Mouse (Mus musculus) cerebellum, adult 2 months (tissue): ENCODE results near the gene Tmem132c. TPM values are rescaled to one million over a fixed set of nuclear protein-coding genes. Genes with fewer than 3 reads are reported as not detected.

Experiments used
- DNase-seq, 2 experiments: peaks; one replicate each; pipeline ENCODE4 v3.0.0; 2021
- H3K27ac ChIP-seq: fragments of 200-500 bp; 2 replicates; pipeline ENCODE4 v1.5.1; 2012; ENCODE audit warnings: low read length, control low read depth, inconsistent platforms; ENCODE audit not compliant: insufficient read depth
- H3K27me3 ChIP-seq: fragments of 200-500 bp; 2 replicates; pipeline ENCODE4 v1.6.1; 2012; ENCODE audit warnings: inconsistent platforms, mild to moderate bottlenecking, low read length, moderate library complexity; ENCODE audit not compliant: control insufficient read depth, insufficient read depth
- H3K4me1 ChIP-seq: fragments of 200-500 bp; 2 replicates; pipeline ENCODE4 v1.6.1; 2011; ENCODE audit warnings: low read length; ENCODE audit not compliant: control insufficient read depth, insufficient read depth
- H3K4me3 ChIP-seq: fragments of 200-500 bp; replicated peaks from 2 replicates; pipeline ENCODE3; 2011; ENCODE audit warnings: mild to moderate bottlenecking, low read depth, low read length, control low read depth; ENCODE audit not compliant: insufficient read depth
- CTCF ChIP-seq: fragments of 200-500 bp; IDR thresholded peaks from 2 replicates; pipeline ENCODE4 v1.5.1; 2011; ENCODE audit warnings: low read depth, mild to moderate bottlenecking, control low read depth, low read length, moderate library complexity, borderline replicate concordance; ENCODE audit not compliant: insufficient read depth
- POLR2A ChIP-seq: fragments of 200-500 bp; IDR thresholded peaks from 2 replicates; pipeline ENCODE4 v1.6.1; 2011; ENCODE audit warnings: low read length, control low read depth, borderline replicate concordance; ENCODE audit not compliant: insufficient read depth
- WGBS: fragments of 180-500 bp; shearing (Covaris S2); methylation state at CpG from one replicate; pipeline ENCODE4 v1.1.7; 2018; 5-methylcytosine and 5-hydroxymethylcytosine counted together
- polyA plus RNA-seq: library from polyadenylated mRNA; depleted of rRNA; stranded (reverse); fragments of >200 nt; gene quantifications from 2 replicates; pipeline ENCODE4 v1.2.3, GENCODE M21; 2012

Gene Tmem132c
- polyA plus RNA-seq, 1 experiment: 14.0 TPM

DNA sequence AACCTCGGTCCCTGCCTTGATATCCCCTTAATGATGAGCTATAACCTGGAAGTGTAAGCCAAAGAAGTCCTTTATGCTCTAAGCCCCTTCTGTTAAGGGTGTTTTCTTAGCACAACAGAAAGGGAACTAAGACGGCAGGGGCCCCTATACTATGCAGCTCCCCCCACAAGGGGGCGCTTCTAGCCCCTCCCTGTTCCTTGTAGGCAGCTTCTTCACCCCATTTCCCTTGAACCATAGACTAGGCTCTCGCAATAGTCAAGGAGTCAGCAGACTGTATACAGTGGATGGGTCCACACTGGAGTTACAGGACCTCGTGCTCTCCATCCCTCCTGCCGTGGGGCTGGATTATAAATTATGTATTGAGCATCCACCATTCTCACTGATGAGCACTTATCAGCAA is 264.1 kb downstream of the Tmem132c start:
- Histone ChIP-seq H3K27ac (no peak overlapping the region), H3K27me3 (no peaks in the 10 kb centered on the region), H3K4me1 (no peaks in the 10 kb centered on the region; the same call in 1 of the 2 replicates), H3K4me3 (no peak overlapping the region)
- whole genome bisulfite sequencing: 76% methylated on average over 6 of the region's 6 CpGs
- TF ChIP-seq CTCF: peak; percentile 22; the same call in 1 of the 2 replicates
- TF ChIP-seq POLR2A: no peak
- DNase-seq: no peak

DNA sequence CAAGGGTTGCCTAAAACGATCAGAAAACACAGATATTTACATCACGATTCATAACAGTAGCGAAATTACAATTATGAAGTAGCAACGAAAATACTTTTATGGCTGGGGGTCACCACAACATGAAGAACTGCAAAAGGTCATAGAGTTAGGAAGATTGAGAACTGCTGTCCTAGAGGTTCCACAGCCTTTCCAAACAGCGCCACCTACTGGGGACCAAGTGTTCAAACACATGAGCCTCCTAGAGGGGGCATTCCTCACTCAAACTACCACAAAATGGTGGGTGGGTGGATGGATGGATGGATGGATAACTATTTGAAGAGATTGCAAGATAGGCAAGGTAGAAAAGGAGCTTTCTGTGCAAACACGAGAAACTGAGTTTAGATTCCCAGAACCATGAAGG is 270.0 kb downstream of the Tmem132c start:
- Histone ChIP-seq H3K4me3 (no peak overlapping the region), H3K27ac (no peak overlapping the region), H3K27me3 (no peaks in the 10 kb centered on the region), H3K4me1 (peaks cover 8% of the 10 kb centered on the region)
- WGBS: 89% methylated on average over 6 of the region's 6 CpGs
- TF ChIP-seq CTCF (peak; percentile 48; the same call in 1 of the 2 replicates), POLR2A (no peak)
- DNase-seq: no peak

DNA sequence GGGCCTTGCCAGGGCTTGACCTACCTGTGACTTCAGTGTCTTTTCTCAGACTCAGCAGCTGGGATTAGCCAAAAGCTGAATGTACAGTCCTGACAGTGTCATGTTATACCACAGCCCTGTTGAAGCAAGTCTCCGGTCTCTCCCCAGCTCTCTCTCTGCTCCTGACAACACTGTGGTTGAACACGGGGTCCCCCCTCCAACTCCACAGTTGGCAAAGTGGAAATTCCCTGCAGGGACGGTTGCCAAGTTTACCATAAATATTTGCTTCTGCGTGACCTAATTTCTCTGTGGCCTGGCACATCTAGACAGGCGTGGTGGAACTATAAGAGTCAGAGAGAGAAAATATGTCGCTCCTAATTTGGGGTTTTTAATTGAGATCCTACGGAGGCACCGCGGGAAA is 274.4 kb downstream of the Tmem132c start:
- H3K27ac ChIP-seq: no peak overlapping the region
- peaks cover 10% of the 10 kb centered on the region for H3K4me1 ChIP-seq
- no peaks in the 10 kb centered on the region for H3K27me3 ChIP-seq
- 13% methylated on average over 9 of the region's 9 CpGs for WGBS
- H3K4me3 ChIP-seq: no peak overlapping the region
- TF ChIP-seq CTCF (no peak), POLR2A (no peak)
- peak; percentile 72 to 77 for DNase-seq

DNA sequence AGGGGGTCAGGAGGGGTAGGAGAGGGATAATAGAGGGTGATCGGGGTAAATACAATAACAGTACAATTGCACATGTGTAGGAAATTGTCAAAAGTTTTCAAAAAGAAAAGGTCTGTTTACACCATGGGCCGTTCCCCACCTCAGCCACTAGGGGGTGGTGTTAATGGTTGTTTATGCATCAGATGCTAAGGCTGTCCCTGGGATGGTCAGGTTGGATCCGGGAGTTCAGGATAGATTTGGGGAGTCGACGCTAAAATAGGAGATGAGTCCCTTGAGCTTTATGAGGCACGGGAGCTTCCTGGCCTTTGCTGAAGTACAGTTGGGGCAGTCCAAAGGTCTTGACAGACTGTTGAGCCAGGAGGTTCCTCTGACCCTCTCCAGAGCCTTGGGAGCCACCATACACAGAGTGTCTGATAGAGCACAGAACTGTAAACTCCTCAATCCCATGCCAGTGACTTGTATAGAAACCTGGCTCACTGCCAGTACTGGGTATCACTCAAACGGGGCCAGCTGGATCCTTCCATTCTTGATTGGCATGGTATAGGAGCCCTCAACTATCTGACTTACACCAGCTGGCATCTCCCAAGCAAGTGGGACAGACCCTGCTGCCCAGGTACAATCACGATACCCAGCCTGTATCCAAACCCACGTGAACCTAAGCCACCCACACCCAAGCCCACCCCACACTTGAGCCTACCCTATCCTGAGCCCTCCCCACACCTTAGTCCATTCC is 281.3 kb downstream of the Tmem132c start:
- DNase-seq: peak; percentile 51 to 68
- TF ChIP-seq POLR2A (no peak), CTCF (peak; percentile 80)
- H3K4me3 ChIP-seq: no peak overlapping the region
- no peaks in the 10 kb centered on the region for H3K27me3 ChIP-seq
- WGBS: 28% methylated on average over 9 of the region's 9 CpGs
- H3K4me1 ChIP-seq: peaks cover 8% of the 10 kb centered on the region; the same call in 1 of the 2 replicates
- H3K27ac ChIP-seq: no peak overlapping the region

DNA sequence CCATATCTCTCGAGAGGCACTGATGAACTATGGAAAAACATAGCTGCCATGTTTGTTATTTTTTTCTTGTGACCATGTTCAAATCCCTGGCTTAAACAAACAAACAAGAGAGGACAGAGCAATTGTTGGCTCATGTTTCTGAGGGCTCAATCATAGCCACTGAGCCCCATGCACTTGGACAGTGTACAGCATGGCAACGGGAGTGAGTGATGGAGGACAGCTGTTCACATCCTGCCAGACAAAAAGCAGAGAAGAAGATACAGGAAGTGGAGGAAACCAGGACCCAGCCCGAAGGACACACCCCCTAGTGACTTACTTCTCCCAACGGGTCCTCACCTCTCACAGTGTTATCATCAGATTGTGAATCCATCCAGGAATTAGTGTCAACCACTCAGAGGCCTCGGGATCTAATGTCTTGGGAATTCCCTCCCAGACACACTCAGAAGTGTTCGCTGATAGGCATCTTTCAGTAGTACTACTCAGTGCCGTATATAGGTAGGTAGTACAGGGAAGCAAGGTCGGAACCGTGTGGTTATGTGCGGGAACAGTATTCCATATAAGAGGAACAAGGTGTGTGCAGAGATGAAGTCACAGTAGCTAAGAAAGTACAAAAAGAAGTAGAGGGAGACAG is 285.9 kb downstream of the Tmem132c start:
- H3K27me3 ChIP-seq: no peaks in the 10 kb centered on the region
- WGBS: 83% methylated on average over 10 of the region's 10 CpGs
- TF ChIP-seq CTCF (no peak), POLR2A (no peak)

DNA sequence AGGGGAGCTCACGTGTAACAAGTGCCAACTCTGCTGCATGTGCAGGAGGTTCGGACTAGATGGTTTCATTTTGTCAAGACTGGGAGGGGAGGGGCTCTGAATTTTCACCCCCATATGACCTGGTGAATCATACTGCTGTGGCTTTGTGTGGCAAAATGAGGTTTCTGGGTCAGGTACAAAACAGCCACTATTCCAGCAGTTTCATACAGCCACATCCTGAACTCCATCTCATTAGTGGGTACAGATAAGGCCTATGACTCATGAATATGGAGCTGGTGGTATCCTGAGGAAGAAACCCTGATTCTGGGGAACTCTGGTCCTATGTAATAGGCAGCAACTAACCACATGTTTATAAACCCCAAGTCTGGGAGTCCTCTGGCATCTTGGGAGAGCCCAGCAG is 295.9 kb downstream of the Tmem132c start:
- Histone ChIP-seq H3K27ac (no peak overlapping the region), H3K4me1 (no peaks in the 10 kb centered on the region), H3K27me3 (no peaks in the 10 kb centered on the region), H3K4me3 (no peak overlapping the region)
- 70% methylated on average over 2 of the region's 2 CpGs for WGBS
- DNase-seq: no peak
- TF ChIP-seq CTCF: no peak
- no peak for TF ChIP-seq POLR2A

More for the DNA sequence above, 285.9 kb downstream of the Tmem132c start:
- peaks cover 8% of the 10 kb centered on the region; the same call in 1 of the 2 replicates for H3K4me1 ChIP-seq
- H3K27ac ChIP-seq: no peak overlapping the region
- H3K4me3 ChIP-seq: no peak overlapping the region
- DNase-seq: no peak

DNA sequence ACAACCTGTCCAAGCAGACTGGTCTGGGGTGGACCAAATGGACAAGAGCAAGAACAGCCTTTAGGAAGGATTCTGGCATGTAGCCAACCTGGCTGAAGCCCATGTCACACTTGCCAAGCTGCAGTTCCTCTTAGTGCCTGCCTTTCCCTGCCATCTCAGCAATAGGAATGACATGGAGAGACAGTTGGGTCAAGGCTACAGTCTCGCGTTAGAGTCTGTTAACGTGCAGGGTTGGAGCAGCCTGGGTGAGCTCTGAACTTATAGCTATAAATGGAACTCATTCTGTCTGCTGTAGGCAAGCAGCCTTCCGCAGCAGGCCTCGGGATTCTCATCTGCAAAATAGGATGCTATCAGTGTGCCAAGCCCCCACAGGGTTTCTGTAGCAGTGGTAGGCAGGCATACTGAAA is 305.0 kb downstream of the Tmem132c start:
- no peak overlapping the region for H3K4me3 ChIP-seq

More for the DNA sequence above, 305.0 kb downstream of the Tmem132c start:
- peak; percentile 90 to 96 for DNase-seq
- peaks cover 17% of the 10 kb centered on the region for H3K4me1 ChIP-seq
- H3K27ac ChIP-seq: peak overlapping the region; percentile 64
- no peaks in the 10 kb centered on the region for H3K27me3 ChIP-seq
- 7% methylated on average over 5 of the region's 5 CpGs for WGBS
- TF ChIP-seq POLR2A (no peak), CTCF (peak; percentile 46)
